Mouse (Mus musculus) kidney, adult 2 months (tissue): ENCODE data around the gene Rabgef1.

Source experiments
- CTCF ChIP-seq: fragments of 200-500 bp; conservative IDR thresholded peaks from 2 replicates; pipeline ENCODE4 v1.5.1; 2011; ENCODE audit warnings: low read depth, mild to moderate bottlenecking, control low read depth, low read length, moderate library complexity, mixed read lengths; ENCODE audit not compliant: insufficient read depth, insufficient read length
- POLR2A ChIP-seq: fragments of 200-500 bp; IDR thresholded peaks from one replicate; pipeline ENCODE4 v1.6.1; 2011; ENCODE audit warnings: low read depth, low read length, control low read depth

GRCm38 (mm10) chr5:130171956-130172601, 481 bp downstream of the Rabgef1 start:
- TF ChIP-seq CTCF (no peak), POLR2A (no peak)
